Mouse (Mus musculus) layer of hippocampus, postnatal 25 days (tissue): ENCODE results near the gene Zfp275. TPM values are rescaled to one million over a fixed set of nuclear protein-coding genes. Genes with fewer than 3 reads are reported as not detected.

Source experiments
- DNase-seq, 2 experiments: peaks; one replicate each; pipeline ENCODE4 v3.0.0; 2022; ENCODE audit warnings: mixed read lengths in 2 of 2, low spot score in 1 of 2; ENCODE audit errors: extremely low spot score in 1 of 2
- total RNA-seq, 2 experiments: library from RNA; stranded (reverse); gene quantifications; 2 replicates each; pipeline ENCODE4 v1.2.3; 2021

Zfp275 gene
- total RNA-seq, 2 experiments from 2014 or later: 11.2 to 12.2 TPM

- DNase-seq: no peak
Observed at GRCm38 (mm10) chrX:73401616-73402015, 59.2 kb downstream of the Zfp275 start.

Other genes with a start within 250 kb of the Zfp275 start
- gene Xlr3a, start 245.5 kb upstream of the Zfp275 start, total RNA-seq: 1 to 10 TPM; 2.0 to 3.4 TPM
- 1 to 10 TPM; 2.9 to 3.1 TPM for gene Gm14685, start 225.6 kb upstream of the Zfp275 start, total RNA-seq
- gene Xlr5b, start 193.8 kb upstream of the Zfp275 start, total RNA-seq: not detected
- 1 to 10 TPM in 1 of 2 experiments, under 1 TPM in 1; 0.63 to 1.3 TPM for gene DXBay18, start 193.2 kb upstream of the Zfp275 start, total RNA-seq
- not detected for gene Spin2d, start 165.6 kb upstream of the Zfp275 start, total RNA-seq
- 10 to 100 TPM in 1 of 2 experiments, 1 to 10 TPM in 1; 5.5 to 14.6 TPM for gene Xlr3b, start 150.4 kb upstream of the Zfp275 start, total RNA-seq
- 1 to 10 TPM in 1 of 2 experiments, under 1 TPM in 1; 0.84 to 1.4 TPM for gene Xlr4b, start 128.3 kb upstream of the Zfp275 start, total RNA-seq
- 10 to 100 TPM; 15.0 to 16.0 TPM for gene F8a, start 114.3 kb upstream of the Zfp275 start, total RNA-seq
- gene Xlr4c, start 99.5 kb upstream of the Zfp275 start, total RNA-seq: 1 to 10 TPM in 1 of 2 experiments, under 1 TPM in 1; 0.37 to 1.4 TPM
- under 1 TPM in 1 of 2 experiments, not detected in 1; 0.76 TPM for gene Xlr3c, start 77.2 kb upstream of the Zfp275 start, total RNA-seq
- gene Xlr5a, start 49.6 kb upstream of the Zfp275 start, total RNA-seq: not detected
- gene Xlr5c, start 49.6 kb upstream of the Zfp275 start, total RNA-seq: not detected
- not detected for gene Gm45015, start 5.8 kb upstream of the Zfp275 start, total RNA-seq
- gene Gm18336, start 56.1 kb downstream of the Zfp275 start, total RNA-seq: under 1 TPM in 1 of 2 experiments, not detected in 1; 0.16 TPM
- 1 to 10 TPM; 1.6 to 3.1 TPM for gene Zfp92, start 68.5 kb downstream of the Zfp275 start, total RNA-seq
- not detected for gene Trex2, start 92.7 kb downstream of the Zfp275 start, total RNA-seq
- gene Haus7, start 116.4 kb downstream of the Zfp275 start, total RNA-seq: 1 to 10 TPM; 6.9 to 7.5 TPM
- 10 to 100 TPM; 16.7 to 17.4 TPM for gene Bgn, start 141.0 kb downstream of the Zfp275 start, total RNA-seq
- 100 to 1,000 TPM; 145 to 149 TPM for gene Atp2b3, start 160.5 kb downstream of the Zfp275 start, total RNA-seq